Mouse (Mus musculus): Measurements from ENCODE around the gene Tchh.
"Not testable (repeated sequence)": the region's sequence is repeated elsewhere in the genome, so short reads cannot be mapped to it uniquely, and the experiment has no call there.

Gene Tchh

DNA sequence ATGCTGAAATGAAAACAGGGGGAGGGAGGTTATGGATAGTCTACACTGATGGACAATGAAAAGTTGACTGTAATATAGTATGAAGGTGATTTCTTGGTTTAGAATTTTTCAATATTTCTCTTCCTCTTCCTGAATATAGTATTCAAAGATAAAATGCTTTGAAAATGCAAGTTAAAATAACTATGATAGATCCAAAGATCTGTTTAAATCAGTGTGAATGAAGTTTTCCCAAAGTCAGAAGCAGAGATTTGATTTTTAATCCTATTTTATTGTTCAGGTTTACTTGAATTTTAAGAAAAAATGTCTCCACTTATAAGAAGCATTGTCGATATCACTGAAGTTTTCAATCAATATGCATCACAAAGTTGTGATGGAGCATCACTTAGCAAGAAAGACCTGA, at the start of gene Tchh:
Gene Tchh, plus strand, starts transcription at position 301 of the 400 bp plus-strand sequence.
- no peak for DNase-seq (ENCODE audit: low read depth)

DNA sequence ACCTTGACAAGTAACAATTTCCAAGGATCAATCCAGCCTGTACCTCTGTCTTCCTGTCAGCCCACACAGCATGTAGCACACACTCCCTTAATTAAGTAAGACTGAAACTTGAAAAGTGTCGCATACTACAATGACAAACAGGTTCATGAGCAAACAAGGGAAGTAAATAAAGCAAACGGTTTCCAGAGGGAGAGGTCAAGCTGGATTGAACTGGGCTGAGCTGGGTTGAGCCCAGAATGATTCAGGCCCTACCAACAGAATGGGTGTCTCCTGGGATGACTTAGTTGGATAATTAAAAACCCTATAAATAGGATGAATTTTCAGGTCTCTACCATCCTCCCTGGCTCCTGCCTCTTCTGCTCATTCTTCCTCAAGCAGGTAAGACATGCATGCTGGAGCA, 48.8 kb upstream of the Tchh start, which contains the start of gene Rptn:
Gene Rptn, plus strand, starts transcription at position 334 of the 400 bp plus-strand sequence.
- DNase-seq (ENCODE audit: low read depth), result no peak

GRCm38 (mm10) chr3:93403936-93404335, 38.2 kb upstream of the Tchh start:
- DNase-seq (ENCODE audit: low read depth), result no peak

GRCm38 (mm10) chr3:93406992-93407391, 35.1 kb upstream of the Tchh start:
- DNase-seq (ENCODE audit: low read depth), result peak; percentile 22

GRCm38 (mm10) chr3:93411905-93412304, 30.2 kb upstream of the Tchh start:
- no peak for DNase-seq (ENCODE audit: low read depth)

DNA sequence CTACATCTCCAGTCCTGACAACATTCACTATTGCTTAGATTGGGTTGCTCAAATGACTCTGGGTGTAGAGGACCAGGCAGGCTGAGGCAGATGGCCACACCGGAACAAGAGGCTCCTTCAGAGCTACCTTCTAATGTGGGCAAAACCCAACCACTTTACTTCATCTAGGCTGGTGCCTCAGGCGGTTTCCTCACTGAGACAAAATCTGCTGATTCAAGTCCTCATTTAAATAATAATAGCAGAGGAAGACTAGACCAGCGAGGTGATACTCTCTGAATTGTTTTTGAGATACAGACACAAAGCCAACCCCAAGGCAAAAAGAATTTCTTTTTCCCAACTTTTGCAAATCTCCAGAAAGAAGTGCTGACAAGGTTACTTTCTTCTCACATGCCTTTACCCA, 10.5 kb upstream of the Tchh start:
- DNase-seq (ENCODE audit: low read depth), result no peak

DNA sequence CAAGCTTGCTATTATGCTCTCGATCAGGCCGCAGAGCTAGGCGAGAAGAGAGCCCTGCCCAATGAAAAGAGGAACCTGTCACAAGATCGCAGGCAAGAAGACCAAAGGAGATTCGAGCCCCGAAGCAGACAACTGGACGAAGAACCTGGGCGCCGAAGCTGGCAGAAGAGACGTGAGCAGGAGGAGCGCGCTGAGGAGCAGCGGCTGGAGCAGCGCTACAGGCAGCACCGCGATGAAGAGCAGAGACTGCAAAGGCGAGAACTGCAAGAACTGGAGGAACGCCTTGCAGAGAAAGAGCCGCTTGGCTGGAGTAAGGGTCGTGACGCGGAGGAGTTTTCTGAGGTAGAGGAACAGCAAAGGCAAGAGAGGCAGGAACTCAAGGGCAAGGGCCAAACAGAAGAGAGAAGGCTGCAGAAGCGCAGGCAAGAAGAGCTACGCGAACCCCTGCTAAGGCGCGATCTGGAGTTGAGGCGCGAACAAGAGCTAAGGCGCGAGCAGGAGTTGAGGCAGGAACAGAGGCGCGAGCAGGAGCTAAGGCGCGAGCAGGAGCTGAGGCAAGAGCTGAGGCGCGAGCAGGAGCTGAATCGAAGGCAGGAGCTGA, 1.5 kb downstream of the Tchh start:
- DNase-seq (ENCODE audit: low read depth), result peak; percentile 40

GRCm38 (mm10) chr3:93444343-93445164, 2.4 kb downstream of the Tchh start:
- DNase-seq (ENCODE audit: low read depth), result peak; percentile 71

- DNase-seq (ENCODE audit: low read depth), result no peak
Measured at GRCm38 (mm10) chr3:93445165-93445705, 3.1 kb downstream of the Tchh start.

- peak; percentile 12 for DNase-seq (ENCODE audit: low read depth)
Measured at GRCm38 (mm10) chr3:93446128-93446755, 4.1 kb downstream of the Tchh start.

GRCm38 (mm10) chr3:93446756-93447137, 4.6 kb downstream of the Tchh start:
- DNase-seq (ENCODE audit: low read depth), result not testable (repeated sequence)

- peak; percentile 45 for DNase-seq (ENCODE audit: low read depth)
Measured at GRCm38 (mm10) chr3:93447138-93447841, 5.2 kb downstream of the Tchh start.

DNA sequence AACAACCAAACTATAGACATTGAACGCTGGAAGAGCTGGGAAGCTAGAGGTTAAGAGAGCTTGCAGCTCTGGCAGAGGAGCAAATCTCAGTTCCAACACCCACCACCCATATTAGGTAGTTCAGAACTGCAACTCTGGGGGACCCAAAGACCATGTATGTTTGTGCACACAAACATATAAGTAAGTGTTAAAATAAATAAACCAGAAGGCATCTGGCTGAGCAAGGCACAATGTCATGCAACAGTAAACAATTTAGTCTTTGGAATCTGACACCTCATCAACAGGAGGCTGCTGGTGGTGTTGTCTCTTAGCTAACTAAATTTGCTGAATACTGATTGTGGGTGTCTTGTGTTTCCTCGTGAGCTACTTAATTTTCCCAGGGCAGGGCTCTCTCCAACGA, 24.4 kb downstream of the Tchh start:
- DNase-seq (ENCODE audit: low read depth), result no peak

DNA sequence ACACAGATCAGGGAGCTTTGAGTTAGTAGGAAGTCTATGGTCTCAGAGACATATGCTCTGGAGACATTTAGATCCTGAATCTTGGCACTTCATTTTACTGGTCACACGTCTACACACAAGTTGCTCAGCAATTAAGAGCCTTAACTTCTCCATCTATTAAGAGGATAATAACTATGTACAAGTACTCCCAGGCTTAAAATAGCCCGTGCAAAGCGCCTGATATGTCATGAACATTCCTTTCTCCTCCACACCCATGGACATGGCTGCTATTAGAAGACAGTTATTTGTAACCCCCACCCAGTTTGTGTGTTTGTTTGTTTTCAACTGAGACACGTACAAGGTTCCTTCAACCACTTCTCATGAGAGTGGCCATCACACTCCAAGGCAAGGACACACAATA, 25.0 kb downstream of the Tchh start:
- no peak for DNase-seq (ENCODE audit: low read depth)

DNA sequence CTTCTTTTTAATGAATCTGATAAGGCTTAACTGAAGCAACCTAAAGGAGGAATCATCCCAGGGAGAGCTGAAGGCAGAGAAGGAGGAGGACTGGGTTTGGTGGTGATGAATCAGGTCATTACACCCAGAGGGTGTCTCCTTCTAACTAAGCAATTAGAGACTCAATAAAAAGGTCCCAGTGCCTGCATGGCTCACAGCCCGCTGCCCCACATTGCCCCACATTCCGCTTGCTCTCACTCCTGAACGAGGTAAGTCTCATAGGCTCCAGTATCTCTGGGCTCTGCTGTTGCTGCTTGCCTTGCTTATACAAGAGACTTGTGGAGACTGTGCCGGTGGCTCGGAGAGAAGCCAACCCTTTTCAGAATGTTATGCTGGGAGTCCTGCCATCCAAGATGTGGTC, 26.4 kb downstream of the Tchh start, which contains the start of gene Tchhl1:
Gene Tchhl1, plus strand, starts transcription at position 194 of the 400 bp plus-strand sequence.
- no peak for DNase-seq (ENCODE audit: low read depth)

GRCm38 (mm10) chr3:93469629-93470028, 27.5 kb downstream of the Tchh start:
- DNase-seq (ENCODE audit: low read depth), result no peak

DNA sequence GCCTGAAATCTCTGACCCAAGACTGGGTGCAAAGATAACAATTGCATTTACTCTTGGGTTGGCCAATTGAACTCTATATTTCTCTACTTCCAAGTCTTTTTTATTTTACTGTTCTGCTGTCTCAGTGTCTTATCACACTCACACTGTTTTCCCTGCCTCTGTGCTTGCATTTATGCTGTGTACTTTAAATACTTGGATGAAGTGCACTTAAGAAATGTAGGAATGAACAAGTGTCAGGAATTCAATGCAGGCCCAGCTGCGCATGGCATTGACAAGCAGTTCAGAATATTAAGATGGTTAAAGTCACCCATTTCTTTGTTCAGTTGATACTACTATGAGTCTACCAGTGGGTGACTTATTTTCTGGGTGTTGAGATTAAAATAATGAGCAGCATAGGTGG, 37.9 kb downstream of the Tchh start:
- no peak for DNase-seq (ENCODE audit: low read depth)

GRCm38 (mm10) chr3:93481982-93482616, 40.0 kb downstream of the Tchh start:
- DNase-seq (ENCODE audit: low read depth), result no peak

- no peak for DNase-seq (ENCODE audit: low read depth)
Measured at GRCm38 (mm10) chr3:93485611-93486010, 43.5 kb downstream of the Tchh start.

DNA sequence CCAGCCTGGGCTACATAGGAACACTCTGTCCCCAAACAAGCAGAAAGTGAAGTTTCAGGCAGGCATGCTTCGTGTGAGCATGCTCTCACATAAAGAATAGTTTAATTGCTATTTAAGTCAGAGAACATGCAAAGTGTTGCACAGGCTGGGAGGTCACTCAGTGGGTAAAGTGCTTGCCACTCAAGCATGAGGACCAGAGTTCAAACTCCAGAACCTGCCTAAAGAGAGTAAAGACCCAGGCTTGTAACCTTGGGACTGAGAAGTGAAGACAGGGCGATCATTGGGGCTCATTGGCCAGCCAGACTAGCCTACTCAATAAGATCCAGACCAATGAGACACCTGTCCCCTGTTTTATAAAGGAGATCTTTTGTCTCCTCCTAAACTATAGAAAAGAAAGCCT, 46.4 kb downstream of the Tchh start:
- DNase-seq (ENCODE audit: low read depth), result no peak

- no peak for DNase-seq (ENCODE audit: low read depth)
Measured at GRCm38 (mm10) chr3:93492176-93492575, 50.0 kb downstream of the Tchh start.

GRCm38 (mm10) chr3:93493992-93494391, 51.9 kb downstream of the Tchh start:
- peak; percentile 87 for DNase-seq (ENCODE audit: low read depth)
